Mouse (Mus musculus) left cerebral cortex, postnatal 14 days (tissue): Measurements from ENCODE around the gene Aldh18a1. TPM values are rescaled to one million over a fixed set of nuclear protein-coding genes. Genes with fewer than 3 reads are reported as not detected.

Experiments
- DNase-seq, 2 experiments: peaks; one replicate each; pipeline ENCODE4 v3.0.0; 2021 to 2022; ENCODE audit warnings: low spot score in 2 of 2, mixed read lengths in 1 of 2
- intact Hi-C: fragments of 180-260 bp; cut with DNase I; formaldehyde crosslinking; loops from one replicate; pipeline ENCODE4 v1.15.1; 2025
- total RNA-seq, 2 experiments: library from RNA; stranded (reverse); gene quantifications; 2 replicates each; pipeline ENCODE4 v1.2.3; 2021

The Aldh18a1 gene
- total RNA-seq, 2 experiments from 2014 or later, result 30.0 to 33.7 TPM

DNA sequence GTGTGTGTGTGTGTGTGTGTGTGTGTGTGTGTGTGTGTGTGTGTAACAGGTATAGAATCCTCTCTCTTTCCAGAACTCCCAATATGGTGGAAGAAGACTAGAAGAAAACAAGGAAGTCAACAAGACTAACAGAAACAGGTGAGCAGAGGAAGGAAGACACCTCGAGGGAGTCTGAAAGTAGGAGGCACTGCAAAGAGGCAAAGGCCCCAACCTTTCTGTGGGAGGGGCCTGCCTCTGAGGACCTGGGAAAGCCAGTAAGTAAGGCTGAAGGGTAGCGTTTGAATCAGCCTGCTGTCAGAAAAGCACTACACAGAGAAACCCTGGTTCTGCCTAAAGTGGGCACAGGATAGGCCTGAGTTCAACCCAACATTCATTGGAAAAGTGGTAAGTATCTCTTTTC lies 79.4 kb downstream of the Aldh18a1 start:
- intact Hi-C loops, result no loop called here
- no peak for DNase-seq

DNA sequence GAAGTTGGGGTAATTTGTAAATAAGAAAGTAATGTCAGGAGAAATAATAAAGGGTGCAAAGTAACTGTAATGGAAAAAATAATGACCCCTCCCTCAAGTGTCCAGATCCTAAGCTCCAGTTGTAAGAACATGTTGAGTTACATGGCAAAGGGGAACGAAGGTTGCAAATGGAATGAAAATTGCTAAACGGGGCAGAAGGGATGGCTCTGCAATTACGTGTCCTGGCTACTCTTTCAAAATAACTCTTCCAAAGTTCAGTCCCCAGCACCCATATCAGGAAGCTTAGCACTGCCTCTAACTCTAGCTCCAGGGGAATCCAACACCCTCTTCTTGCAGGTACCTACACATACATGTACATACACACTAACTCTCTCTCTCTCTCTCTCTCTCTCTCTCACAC lies 81.3 kb downstream of the Aldh18a1 start:
- intact Hi-C loops, result no loop called here
- DNase-seq, result no peak

DNA sequence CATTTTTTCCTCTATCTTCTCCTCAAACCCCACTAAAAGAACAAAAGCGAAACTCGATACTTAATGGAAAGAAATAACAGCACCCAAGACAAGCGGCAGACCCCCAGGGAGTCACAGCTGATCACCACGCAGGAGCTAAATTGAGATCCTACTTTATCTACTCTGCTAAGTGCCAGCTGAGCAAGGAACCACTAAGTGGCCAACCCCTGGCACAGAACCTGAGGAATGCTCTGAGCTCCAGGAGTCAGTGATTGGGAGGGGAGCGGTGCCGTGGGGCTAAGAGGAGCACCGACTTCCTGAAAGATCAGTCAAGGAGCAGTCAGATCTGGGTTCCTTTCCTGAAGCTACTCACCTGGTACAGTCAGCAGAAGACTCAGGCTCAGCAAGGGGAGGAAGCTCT lies 83.9 kb downstream of the Aldh18a1 start:
- intact Hi-C loops, result no loop called here
- DNase-seq, result no peak

Other genes starting within 250 kb of the Aldh18a1 start
- gene Sorbs1, start 74.7 kb downstream of the Aldh18a1 start, total RNA-seq, result 100 to 1,000 TPM; 108 to 126 TPM
- 10 to 100 TPM; 26.2 to 26.3 TPM for gene Tctn3, start 23.8 kb upstream of the Aldh18a1 start, total RNA-seq
- gene Entpd1, start 23.9 kb upstream of the Aldh18a1 start, total RNA-seq, result 10 to 100 TPM; 15.3 to 17.4 TPM
- under 1 TPM; 0.15 to 0.17 TPM for gene Cc2d2b, start 160.3 kb upstream of the Aldh18a1 start, total RNA-seq
- 1 to 10 TPM; 7.8 to 8.7 TPM for gene Ccnj, start 242.8 kb upstream of the Aldh18a1 start, total RNA-seq